Mouse (Mus musculus) cerebellum, postnatal 36 days (tissue): ENCODE results near the gene Hist1h1a.
A peak's percentile ranks its signal among the peaks of the same experiment; 100 is the strongest.

Experiments used
- DNase-seq, 2 experiments: peaks; one replicate each; pipeline ENCODE4 v3.0.0; 2021 to 2022; ENCODE audit warnings: mixed read lengths in 2 of 2

Hist1h1a gene

DNA sequence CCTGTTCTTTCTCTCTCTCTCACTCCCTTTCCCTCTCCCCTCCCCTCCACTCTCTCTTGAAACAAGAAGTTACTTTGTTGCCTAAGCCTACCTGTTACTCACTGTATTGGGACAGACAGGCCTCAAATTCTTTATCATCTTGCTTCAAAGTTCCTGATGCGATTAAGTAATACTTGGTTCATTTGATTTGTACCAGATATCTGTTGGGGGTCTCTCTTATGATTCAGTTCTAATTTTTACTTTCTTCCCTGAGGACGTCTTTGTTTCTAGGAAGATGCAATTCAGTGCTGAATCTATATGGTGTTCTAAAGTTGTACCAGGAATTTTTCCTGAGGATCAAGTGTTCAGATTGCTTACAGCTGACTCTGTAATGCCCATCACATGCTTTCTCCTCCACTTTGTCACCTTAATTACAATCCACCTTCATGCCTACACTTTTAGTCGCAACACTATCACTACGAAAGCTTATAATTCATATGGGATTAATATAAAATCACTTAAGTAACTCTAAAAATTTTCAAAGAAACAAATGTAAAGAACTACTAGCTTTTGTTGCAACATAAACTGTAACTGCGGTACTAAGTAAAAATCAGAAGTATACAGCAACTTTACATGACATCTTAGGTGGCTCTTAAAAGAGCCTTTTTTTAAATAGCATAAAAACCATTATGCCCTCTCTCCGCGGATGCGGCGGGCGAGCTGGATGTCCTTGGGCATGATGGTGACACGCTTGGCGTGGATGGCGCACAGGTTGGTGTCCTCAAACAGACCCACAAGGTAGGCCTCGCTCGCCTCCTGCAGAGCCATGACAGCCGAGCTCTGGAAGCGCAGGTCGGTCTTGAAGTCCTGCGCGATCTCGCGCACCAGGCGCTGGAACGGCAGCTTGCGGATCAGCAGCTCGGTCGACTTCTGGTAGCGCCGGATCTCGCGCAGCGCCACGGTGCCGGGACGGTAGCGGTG is 18.8 kb upstream of the Hist1h1a start:
- no peak for DNase-seq

DNA sequence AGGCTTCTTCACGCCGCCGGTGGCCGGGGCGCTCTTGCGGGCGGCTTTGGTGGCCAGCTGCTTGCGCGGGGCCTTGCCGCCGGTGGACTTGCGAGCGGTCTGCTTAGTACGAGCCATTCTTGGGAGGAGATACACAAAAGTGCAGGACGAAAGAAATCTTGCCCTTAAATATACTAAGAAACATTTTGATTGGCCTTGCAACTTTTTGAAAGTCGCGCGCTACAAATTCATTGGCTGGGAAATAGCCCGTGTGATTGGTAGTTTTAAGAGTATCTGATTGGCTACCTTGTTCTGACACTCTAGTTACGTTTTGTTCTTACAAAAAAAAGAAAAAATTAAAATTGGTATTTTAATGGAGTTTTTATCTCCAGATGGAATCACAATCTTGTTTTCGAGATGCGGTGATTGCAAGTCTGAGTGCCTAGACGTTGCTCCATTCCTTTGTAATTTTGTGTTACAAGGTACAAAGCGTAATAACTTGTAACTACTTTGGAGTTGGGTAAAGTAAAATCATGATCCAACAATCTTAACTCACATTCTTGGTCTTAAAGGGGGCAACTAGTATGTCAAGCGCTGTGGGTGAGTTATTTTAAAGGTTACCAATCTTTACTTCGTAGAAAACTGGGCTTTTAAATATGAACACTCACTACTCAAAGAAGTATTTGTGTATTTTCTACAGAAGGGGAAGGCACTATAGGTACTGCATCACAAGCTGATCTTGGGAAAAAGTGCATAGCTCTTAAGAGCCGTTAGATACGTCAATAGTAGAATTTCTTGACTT is 17.9 kb upstream of the Hist1h1a start, which contains the start of gene Hist1h3c:
TSS of gene Hist1h3c (minus strand) at position 222 of the 781 bp plus-strand sequence.
- peak; percentile 83 to 90 for DNase-seq

DNA sequence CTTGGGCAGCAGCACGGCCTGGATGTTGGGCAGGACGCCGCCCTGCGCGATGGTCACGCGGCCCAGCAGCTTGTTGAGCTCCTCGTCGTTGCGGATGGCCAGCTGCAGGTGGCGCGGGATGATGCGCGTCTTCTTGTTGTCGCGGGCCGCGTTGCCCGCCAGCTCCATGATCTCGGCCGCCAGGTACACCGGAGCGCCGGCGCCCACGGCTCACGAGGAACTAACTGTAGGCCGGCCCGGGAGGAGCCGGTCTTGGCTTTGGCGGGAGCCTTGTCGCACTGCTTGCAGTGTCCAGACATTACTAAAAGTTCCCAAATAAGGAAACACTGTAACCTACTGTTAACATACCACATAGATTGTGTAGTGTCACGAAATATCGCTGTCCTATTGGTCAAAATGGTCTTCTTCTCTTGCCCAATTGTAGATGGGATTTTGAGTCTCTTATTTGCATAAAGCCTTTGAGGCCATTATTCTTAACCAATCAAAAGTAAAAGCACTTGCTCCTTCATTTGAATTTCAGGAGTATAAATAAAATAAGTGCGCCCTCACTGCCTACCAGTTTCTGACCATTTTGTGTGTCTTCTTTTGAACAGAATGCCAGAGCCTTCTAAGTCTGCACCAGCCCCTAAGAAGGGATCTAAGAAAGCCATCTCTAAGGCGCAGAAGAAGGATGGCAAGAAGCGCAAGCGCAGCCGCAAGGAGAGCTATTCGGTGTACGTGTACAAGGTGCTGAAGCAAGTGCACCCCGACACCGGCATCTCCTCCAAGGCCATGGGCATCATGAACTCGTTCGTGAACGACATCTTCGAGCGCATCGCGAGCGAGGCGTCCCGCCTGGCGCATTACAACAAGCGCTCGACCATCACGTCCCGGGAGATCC is 17.0 kb upstream of the Hist1h1a start, which contains the start of gene Hist1h2bb:
TSS of gene Hist1h2bb (plus strand) at position 534 of the 880 bp plus-strand sequence.
- peak; percentile 60 to 72 for DNase-seq

DNA sequence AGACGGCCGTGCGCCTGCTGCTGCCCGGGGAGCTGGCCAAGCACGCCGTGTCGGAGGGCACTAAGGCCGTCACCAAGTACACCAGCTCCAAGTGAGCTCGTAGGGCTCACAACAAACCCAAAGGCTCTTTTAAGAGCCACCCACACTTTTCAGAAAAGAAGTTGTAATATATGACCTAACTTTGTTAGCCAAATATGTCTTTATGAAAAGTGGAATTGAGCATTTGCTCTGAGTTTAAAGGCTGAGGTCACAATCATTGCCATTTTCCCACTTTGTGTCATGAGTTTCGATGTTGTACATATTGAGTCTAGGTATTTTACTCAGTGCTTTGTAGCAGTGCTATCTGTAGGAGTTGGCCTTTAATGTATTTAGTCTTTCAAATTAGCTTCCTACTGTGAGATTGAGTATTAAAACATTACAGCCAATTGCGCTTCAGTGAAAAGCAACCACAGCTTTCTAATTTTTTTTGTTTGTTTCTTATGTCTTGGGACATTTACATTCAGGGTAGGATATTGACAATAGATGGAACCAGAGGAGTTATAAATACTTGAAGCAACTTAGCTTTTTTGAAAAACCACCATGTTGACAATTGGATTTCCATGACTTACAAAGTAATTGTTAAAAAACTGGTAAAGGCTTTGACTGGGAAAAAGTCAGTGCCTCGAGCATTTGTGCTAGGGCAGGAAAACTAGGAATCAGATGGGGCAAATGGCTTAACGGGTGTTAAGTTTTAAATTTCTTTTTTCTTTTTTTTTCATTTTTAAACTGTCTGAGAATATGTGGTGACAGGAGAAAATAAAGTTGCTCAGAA is 16.2 kb upstream of the Hist1h1a start:
- no peak for DNase-seq

DNA sequence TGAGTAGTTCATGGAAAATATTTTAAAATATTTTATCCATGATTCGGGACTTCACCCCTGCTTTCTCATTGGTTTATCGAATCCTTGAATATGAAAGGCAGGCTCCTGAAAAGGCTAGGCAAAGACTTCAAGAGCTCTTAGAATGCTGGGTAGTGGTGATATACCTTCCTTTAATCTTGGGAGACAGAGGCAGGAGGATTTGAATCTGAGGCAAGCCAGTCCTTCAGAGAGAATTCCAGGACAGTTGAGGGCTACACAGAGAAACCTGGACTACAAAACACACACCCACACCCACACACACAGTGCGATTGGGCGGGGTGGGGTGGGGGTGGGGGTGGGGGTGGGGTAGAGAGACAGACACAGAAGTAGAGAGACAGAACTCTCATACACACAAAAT is 15.6 kb upstream of the Hist1h1a start:
- no peak for DNase-seq

DNA sequence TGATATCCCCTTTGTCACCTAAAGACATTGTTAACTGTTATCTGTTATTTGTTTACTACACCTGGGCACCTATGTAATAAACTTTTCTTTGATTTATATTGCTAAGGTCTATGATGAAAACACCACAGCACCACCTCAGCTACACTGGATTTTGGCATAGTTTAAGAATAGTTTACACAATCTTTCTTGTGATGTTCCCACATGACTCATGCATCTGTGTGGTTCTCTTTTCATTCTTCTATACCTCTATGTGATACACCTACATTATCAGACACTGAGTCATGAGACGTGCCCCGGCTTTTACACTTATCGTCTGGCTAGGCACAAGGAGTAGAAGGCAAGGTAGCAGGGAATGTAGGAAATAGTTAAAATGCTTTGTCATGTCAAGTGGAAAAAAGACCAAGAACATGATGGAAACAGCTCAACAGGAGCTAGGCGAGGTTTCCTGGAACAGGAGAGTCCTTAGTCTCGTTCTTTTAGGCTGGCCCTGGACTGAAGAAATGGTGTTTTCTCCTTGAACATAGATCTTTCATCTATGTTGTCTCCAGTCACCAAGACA is 13.8 kb upstream of the Hist1h1a start:
- DNase-seq = no peak

DNA sequence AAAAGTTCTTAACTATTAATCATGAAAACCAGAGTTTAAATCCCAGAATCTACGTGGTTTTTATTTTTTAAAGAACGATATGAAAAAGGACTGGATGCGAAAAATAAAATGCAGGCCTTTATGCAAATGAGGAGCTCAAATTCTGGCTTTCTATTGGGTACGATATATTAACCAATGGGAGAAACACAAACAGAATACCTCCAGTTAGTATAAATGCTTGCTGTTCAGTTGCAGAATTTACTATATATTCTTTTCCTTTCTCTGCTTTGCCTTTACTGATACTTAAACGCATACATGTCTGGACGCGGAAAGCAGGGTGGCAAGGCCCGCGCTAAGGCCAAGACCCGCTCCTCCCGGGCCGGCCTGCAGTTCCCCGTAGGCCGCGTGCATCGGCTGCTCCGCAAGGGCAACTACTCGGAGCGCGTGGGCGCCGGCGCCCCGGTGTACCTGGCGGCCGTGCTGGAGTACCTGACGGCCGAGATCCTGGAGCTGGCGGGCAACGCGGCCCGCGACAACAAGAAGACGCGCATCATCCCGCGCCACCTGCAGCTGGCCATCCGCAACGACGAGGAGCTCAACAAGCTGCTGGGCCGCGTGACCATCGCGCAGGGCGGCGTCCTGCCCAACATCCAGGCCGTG is 12.5 kb upstream of the Hist1h1a start, which contains the start of gene Hist1h2ab:
TSS of gene Hist1h2ab (plus strand) at position 288 of the 639 bp plus-strand sequence.
- DNase-seq = peak; percentile 33 to 62

DNA sequence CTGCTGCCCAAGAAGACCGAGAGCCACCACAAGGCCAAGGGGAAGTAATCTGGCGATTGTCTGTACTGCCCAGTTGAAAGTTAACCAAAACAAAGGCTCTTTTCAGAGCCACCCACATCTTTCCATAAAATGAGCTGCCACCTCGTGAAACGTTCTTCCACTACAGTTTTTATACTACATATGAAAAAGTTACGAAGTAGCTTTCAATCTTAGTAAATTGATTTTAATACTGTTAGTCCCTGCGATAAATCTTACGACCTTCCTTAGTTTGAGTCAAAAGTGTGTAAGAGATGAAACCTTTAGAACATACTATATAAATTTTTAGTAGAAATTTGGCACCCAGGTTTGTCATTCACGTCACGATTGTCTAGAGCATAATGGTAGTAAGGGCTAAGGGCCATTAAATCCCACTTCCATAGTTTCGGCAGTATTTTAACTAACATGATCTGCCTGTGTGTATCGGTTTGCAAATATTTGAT is 11.9 kb upstream of the Hist1h1a start:
- no peak for DNase-seq

DNA sequence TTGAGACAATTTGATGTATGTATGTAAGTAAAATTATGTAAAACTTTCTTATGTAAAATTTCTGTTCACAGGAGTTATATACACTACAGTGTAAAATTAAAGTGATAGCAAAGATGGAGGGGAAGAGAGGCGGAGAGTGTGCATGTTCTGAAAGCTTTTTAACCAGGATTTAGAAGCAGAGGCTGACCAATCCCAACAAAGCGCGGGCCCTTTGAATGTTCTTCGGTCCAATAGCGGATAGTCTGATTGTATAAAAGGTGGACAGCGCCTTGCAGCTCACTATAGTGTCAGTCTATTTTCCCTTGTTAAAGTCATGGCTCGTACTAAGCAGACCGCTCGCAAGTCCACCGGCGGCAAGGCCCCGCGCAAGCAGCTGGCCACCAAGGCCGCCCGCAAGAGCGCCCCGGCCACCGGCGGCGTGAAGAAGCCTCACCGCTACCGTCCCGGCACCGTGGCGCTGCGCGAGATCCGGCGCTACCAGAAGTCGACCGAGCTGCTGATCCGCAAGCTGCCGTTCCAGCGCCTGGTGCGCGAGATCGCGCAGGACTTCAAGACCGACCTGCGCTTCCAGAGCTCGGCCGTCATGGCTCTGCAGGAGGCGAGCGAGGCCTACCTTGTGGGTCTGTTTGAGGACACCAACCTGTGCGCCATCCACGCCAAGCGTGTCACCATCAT is 11.3 kb upstream of the Hist1h1a start, which contains the start of gene Hist1h3b:
TSS of gene Hist1h3b (plus strand) at position 201 of the 675 bp plus-strand sequence.
- peak; percentile 78 to 84 for DNase-seq

DNA sequence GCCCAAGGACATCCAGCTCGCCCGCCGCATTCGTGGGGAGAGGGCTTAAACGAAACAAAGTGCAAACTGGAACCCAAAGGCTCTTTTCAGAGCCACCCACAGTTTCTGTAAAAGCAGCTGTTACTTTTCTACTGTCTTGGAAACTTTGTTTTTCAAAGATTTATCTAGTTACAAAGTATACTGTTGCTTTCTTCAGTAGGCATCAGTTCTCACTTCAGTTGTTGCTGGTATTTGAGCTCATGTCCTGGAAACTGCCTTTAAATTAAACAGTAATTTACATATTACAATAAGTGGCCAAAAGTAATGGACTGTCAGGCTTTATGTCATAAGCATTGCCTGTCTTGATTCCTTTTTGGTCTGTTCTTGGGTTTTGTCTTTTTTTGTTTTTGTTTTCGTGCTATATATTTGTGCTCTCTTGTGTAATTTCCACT is 10.7 kb upstream of the Hist1h1a start:
- DNase-seq = no peak

DNA sequence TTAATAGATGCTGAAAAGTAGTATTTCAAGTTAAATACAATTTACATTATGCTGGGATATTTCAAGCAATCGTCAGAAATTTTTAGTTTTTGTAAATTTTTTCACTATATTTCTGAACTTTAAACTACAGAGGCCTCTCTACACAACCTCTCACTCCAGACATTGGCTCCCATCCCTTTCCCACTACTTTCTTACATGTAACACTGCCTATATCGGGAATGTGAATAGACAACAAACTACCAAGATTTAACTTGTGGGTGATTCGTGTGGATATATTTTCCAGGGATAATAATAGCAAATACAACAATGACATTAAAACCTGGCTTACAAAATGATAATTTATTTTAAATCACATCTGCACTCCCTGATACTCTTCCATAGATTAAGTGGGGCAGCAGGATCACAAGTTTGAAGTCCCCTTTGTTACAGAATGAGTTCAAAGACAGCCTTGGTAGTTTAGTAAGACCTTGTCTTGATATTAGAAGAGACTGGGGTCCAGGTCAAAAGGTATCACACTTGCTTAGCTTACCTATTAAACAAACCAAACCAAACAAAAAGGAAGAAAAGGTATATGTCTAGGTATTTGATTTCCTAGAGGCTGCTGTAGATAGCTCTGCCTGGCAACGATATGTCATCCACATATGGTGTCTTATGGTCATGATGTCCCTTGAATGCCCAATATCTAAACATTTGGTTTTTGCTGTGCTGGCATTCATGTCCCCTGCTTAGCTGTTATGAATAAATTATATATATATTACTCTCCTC is 10.0 kb upstream of the Hist1h1a start:
- no peak for DNase-seq

DNA sequence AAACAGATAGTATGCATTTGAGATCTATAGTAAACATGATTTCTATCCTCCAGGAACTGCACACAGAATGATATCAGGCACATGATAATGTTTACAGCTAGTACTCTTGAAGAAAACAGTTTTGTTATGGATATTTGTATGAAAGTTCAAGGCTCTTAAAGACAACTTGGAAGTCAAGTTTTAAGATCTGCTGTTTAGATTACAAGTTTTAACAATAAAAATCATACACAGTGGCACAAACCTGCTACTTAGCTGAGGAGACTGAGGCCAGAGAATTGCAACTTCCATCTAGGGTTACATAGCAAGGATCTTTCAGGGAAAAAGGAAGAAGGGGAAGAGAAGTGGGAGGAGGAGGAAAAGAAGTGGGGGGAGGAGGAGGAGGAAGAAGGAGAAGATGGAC is 8.5 kb upstream of the Hist1h1a start:
- DNase-seq = no peak

DNA sequence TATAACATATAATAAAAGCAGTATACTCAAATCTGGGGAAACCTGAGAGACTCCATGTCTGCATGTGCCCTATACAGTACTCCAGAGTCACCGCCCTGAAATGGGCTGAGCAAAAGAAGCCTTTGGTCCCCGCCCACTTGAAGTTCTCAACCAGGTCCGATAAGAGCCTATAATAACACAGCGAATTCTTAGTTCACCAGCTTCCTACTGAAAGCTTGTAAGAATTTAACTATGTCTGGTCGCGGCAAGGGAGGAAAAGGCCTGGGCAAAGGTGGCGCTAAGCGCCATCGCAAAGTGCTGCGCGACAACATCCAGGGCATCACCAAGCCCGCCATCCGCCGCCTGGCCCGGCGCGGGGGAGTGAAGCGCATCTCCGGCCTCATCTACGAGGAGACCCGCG is 6.7 kb upstream of the Hist1h1a start, which contains the start of gene Hist1h4b:
TSS of gene Hist1h4b (plus strand) at position 224 of the 400 bp plus-strand sequence.
- peak; percentile 77 to 84 for DNase-seq

DNA sequence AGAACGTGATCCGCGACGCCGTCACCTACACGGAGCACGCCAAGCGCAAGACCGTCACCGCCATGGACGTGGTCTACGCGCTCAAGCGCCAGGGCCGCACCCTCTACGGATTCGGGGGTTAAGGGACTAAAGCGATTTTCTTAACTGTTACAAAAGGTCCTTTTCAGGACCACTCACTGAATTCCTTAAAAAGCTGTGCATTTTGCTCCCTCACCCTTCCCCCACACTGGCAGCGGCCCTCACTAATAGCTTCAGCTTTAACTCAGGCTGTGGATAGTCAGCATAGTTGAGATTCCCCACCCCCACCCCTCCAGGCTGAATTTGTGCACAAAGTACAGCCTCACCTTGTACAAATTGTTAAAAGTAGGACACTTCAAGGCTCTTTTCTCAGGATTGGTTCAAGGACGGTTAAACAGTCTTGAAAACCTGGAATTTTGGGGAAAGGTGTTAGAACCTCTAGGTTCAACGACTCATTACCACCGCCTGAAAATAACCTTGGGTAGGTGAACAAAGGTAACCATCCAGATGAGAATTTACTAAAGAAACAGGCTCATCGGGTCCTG is 6.2 kb upstream of the Hist1h1a start:
- DNase-seq = no peak

DNA sequence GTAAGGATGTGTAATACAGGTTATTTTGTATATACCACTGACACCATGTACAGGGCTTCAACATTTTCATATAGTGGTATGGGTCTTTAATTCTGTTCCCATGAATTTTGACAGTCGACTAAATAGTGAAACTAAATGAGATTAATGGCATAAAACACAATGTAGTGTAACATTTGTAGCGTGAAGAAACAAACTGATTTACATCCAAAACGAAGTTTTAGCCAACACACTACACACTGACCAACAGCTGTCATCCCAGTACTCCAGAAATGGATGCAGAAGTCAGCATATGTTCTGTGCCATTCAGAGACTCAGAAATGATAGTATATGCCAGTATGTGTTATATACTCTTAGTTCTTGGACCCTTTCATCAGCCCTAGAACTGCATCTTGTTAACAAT is 5.5 kb upstream of the Hist1h1a start:
- no peak for DNase-seq

DNA sequence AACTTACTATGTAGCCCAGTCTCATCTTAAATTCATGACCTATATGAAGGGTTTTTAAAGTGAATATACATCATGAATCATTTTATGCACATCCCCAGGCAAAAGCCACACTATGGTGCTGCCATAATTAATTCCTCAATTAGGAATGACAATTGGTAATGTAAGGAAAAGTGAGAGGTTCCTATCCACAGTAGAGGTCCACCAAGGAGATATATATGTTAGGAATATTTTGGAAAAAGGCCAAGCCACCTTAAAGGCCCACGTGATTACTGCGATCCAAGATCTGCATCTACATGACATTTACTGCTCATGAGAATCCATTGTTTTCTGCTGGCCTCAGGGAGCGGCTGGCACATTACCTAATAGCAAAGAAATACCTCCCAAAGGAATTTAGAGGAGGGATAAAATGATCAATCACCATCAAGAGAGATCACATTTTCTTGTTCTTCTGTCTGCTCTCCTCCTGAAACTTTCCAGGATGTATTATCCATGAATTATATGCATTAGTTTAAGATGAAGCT is 4.2 kb upstream of the Hist1h1a start:
- DNase-seq = no peak

DNA sequence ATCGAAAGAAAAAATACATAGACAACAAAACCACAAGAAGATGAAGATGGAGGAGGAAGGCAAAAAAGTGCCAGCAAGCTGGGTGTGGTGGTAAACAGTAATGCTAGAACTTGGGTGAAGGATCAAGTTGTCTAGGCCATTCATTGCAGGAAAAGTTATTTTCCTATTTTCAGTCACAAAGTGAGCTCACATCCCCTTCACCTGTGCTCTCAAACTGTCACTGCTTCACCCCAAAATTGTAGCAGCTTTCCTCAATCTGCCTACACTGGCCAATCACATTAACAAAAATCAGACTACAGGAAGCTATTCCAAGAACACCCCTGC is 3.6 kb upstream of the Hist1h1a start:
- no peak for DNase-seq

DNA sequence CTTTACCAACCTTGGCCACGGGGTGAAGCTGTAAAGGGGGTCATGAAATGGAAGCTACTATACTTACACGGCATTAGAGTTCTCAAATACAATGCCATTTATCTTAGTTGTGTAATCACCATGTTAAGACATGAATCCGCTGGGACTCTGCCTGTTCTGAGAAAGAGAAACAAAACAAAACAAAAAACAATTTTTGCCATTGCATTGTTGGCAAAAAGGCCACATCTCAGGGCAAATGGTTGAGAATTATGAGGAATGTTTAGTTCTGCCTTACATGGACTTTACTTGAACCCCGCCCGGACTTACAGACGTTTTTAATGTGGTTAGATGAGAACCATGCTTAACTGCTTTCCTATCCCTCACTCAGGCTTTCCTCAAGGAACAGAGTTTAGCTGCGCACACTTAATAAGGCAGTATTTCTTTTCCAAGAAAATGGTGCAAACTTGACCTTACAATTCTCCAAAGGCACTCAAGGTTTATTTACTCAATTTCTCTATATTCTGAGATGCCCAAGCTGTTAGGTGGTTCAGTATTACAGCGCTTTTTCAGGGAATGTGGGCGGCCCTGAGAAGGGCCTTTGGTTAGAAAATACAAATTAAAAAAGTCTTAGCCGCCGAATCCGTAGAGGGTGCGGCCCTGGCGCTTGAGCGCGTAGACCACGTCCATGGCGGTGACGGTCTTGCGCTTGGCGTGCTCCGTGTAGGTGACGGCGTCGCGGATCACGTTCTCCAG is 3.1 kb upstream of the Hist1h1a start:
- DNase-seq = no peak
